In the genomic region with DNA sequence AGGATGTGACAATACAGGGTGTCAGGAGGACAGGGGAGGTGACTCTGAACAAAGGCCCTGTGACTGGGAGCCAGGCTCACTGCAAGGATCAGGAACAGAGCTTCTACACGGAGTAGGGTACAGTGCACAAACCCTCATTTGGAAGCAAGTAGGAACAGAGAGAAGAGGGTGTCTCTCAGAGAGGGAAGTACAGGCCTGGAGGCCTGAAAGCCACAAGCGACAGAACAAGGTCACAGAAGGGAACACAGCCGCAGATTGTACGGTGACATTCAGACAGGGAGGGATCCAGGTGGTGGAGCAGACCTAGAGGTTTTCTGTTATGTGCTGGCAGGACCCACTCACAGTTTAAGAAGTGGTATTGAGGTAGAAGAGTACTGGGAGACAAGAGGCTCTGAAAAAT, we compare ENCODE assay signal across 11 mouse cellular contexts.
"Had no signal": no experiment of that assay in that cellular context is flagged by ENCODE, and none has a peak within 500 bp of the region (broad histone marks: within the 10 kb centered on the region; RNA-seq: fewer than 3 reads in every experiment).

No protein-coding gene starts in this region.

- H3K9ac ChIP-seq: limb, embryonic 15.5 days; liver, embryonic 15.5 days; lung, embryonic 15.5 days; midbrain, embryonic 13.5 days; stomach, embryonic 15.5 days had no signal

- H3K36me3 ChIP-seq: limb, embryonic 15.5 days; liver, embryonic 15.5 days; lung, embryonic 15.5 days; midbrain, embryonic 13.5 days; stomach, embryonic 15.5 days had no signal

- H3K27me3 ChIP-seq: limb, embryonic 15.5 days; liver, embryonic 15.5 days; lung, embryonic 15.5 days; midbrain, embryonic 13.5 days; stomach, embryonic 15.5 days had no signal

- H3K4me3 ChIP-seq: left cerebral cortex, adult 2 months; limb, embryonic 15.5 days; liver, embryonic 15.5 days; lung, embryonic 15.5 days; midbrain, embryonic 13.5 days; stomach, embryonic 15.5 days had no signal

- H3K27ac ChIP-seq: left cerebral cortex, adult 2 months; limb, embryonic 15.5 days; liver, embryonic 15.5 days; lung, embryonic 15.5 days; midbrain, embryonic 13.5 days; stomach, embryonic 15.5 days had no signal

- ATAC-seq: midbrain, embryonic 13.5 days had no signal

- H3K4me2 ChIP-seq: limb, embryonic 15.5 days; liver, embryonic 15.5 days; lung, embryonic 15.5 days; midbrain, embryonic 13.5 days; stomach, embryonic 15.5 days had no signal

- H3K9me3 ChIP-seq: limb, embryonic 15.5 days; liver, embryonic 15.5 days; lung, embryonic 15.5 days; midbrain, embryonic 13.5 days; stomach, embryonic 15.5 days had no signal

- DNase-seq: kidney, adult 8-10 months; kidney, postnatal 25 days; right cerebral cortex, postnatal 14 days; thymus, adult 2 months; thymus, postnatal 4 days had no signal

- H3K4me1 ChIP-seq: limb, embryonic 15.5 days; liver, embryonic 15.5 days; lung, embryonic 15.5 days; midbrain, embryonic 13.5 days; stomach, embryonic 15.5 days had no signal
